Mouse (Mus musculus): Measurements from ENCODE around the gene Spata13. TPM values are rescaled to one million over a fixed set of nuclear protein-coding genes. Genes with fewer than 3 reads are reported as not detected.

The Spata13 gene
- total RNA-seq, 2 experiments from 2014 or later: 9.9 to 19.5 TPM

DNA sequence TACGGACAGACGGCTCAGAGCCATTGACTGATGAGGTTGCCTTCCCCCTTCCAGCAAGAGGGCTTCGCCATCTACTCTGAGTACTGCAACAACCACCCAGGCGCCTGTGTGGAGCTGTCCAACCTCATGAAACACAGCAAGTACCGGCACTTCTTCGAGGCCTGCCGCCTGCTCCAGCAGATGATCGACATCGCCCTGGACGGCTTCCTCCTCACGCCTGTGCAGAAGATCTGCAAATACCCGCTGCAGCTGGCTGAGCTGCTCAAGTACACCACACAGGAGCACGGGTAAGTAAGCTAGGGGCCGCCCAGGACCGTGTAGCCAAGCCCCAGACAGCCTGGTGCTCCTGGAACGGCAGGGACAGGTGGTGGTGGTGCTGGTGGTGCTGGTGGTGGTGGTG lies 117.8 kb downstream of the Spata13 start:
- DNase-seq: no peak

DNA sequence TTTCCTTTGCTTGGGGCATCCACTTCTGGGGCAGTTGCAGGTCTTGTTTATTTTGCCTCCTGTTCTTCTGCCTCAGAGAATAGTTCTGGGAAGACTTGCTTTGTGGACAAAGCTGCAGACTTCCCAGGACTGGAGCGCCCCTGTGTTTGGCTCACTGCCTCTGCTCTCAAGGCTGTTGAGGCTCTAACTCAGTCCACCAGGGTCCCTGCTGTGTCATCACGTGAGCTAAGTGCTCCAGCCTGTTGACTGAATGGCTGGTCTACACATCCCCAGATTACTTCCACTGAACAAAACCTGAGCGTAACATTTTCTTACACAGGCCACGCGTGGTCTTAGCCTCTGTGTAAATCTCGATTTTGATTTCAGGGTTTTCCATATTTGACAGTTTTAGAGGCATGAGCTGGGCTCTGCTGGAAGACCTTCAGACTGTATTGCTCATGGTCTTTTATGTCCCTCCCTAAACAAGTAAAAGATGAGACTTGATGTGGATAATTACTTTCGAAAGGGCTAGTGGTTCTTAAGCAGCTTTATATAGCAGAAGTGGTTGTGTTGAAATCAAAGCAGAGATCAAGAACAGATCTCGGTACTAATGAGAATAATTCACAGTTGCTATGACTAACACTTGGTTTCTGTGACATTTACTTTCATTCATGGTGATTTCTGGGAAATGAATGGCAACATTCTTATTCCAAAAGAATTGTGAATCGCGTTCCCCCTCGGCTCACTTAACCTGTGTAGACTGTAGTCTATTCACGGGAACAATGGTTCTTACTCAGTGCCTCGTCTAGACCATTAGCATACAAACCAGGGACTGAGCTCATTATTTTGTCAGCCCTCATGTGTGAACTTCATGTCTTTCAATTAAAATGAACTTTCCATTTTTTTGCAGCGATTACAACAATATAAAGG lies 119.3 kb downstream of the Spata13 start:
- DNase-seq: no peak

DNA sequence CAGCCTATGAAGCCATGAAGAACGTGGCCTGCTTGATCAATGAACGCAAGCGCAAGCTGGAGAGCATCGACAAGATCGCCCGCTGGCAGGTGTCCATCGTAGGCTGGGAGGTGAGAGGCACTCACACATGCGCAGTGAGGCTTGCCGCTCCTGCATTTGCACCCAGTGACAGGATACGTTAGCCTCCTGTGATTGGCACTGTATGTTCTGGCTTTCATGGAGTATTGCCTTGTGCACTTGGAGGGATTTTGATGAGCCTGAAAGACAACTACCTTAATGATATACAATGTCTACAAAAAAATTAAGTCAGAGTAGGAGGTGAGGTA lies 120.0 kb downstream of the Spata13 start:
- DNase-seq: no peak

DNA sequence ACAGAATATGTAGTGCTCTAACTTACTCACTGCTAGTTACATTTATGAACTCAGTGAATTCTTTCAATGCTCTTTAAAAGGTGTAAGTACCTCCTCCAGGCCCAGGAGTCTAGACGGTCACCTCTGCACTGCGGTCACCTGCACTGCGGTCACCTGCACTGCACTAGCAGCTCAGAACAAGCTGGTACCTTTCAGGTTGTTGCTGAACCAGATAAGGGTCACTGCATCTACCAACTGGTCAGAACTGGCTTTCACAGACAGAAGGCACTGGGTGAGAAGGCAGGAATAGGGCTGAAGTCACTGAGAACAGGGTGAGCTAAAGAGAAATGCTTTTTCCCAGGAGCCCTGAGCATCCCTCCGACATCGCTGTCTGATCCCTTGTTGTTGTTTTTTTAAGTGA lies 120.9 kb downstream of the Spata13 start:
- no peak for DNase-seq

DNA sequence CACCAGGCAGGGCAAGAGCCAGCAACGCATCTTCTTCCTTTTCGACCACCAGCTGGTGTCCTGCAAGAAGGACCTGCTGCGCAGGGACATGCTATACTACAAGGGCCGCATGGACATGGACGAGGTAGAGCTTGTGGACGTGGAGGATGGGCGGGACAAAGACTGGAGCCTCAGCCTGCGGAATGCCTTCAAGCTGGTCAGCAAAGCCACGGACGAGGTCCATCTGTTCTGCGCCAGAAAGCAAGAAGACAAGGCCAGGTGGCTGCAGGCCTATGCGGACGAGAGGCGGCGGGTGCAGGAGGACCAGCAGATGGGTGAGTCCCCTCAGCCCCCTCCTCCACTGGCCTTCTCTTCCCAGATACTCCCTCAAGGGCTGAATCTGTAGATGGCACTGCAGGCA lies 122.5 kb downstream of the Spata13 start:
- DNase-seq: no peak

DNA sequence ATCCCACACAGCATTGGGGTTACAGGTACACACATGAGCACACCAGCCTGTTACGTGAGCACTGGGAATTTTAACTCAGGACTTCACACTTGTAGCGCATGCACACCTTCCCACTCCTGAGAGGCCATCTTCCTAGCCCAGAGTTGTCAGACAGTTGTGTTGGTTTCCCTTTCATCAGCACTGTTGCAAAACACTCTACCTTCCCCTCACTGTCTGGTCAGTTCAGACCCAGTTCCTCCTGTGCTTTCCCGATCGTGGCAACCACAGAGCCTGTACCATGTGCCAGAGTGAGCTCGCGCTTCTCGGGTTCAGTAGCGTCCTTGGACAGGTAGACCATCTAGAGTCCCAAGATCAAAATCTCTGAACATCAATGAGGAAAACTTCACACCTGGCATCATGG lies 123.5 kb downstream of the Spata13 start:
- no peak for DNase-seq

DNA sequence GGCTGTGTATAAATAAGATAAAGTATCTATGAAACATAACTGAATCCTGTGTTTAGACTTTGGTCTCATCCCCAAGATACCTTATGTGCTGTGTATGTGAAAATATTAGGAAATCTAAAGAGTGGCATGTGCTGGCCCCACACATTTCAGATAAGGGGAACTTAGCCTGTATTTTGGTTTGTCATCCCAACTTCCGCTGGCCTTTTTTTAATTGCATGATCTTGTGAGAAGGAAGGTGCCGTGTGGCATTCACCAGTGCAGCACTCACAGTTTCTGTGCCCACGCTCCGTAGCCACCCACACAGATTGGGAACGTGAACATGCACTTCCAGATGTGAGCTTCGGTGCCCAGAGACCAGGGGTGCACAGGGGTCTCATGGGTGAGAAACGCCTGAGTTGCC lies 123.9 kb downstream of the Spata13 start:
- no peak for DNase-seq

DNA sequence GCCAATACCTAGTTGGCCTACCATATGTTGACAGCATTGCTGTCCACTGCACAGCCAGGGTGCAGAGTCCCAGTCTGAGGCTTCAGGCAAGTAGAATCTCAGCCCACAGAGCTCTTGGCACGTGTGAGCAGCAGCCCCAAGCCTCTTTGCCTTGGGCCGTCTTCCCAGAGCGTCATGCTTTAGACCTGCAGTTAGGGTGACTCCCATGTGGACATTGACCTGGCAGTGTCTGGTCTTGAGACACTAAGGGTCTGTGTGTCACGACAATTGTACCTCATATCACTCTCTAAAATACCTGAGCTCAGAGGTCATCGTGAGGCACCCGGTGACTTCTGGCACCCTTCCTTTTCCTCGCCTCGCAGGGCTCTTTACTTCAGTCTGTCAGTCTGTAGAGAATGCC lies 125.3 kb downstream of the Spata13 start:
- DNase-seq: no peak

DNA sequence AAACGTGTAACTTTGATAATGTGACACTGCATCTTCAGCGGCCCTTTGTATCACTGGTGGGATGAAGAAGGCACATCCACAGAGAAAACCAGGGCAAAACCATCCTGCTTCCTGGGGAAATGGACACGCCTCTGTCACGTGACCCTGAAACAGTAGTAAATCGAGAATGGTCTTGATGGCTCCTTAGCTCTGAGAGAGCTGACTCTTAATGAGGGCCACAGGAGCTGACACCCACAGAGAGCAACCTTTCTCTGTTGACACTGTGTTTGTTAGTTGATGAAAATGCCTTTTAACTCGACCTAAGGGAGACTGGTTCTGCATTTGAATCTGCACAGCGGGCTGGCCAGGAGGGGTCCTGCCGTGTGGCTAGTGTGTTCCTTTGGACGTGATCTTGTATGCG lies 128.0 kb downstream of the Spata13 start:
- no peak for DNase-seq

DNA sequence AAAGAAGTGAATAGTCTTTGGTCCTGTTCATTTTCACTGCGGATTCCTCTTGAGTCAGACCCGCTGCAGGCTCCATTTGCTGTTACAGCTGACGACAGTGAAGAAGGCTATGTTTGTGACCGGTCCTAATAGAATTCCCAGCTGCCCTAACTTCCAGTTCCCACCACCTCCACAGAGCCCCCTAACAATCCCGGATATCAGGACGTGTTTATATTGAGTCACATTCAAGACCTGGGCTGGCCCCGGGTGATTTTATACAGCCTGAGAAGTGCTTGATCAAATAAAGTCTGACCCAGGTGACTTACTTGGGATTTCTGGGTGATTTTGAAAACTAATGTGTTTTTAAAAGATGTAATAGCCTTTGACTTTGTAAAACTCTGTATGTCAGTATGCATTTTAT lies 129.0 kb downstream of the Spata13 start:
- DNase-seq: no peak

DNA sequence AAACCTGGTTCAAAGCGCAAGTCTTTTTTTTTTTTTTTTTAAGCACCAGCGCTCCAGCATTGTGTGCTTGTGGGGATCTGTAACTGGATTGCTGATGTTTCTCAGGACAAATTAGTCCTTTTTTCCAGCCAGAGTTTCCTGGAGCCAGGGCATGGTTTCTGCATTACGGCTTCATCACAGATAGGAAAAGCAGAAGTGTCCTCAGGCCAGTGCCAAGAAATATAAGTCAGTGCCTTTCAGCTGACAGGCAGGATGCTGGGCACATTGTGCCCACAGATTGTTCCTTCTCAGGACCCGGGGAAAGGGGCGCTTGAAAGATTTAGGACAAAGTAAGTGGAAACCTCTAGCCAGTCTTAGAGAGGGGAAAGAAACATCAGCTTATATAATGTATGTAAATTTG lies 129.9 kb downstream of the Spata13 start:
- no peak for DNase-seq

DNA sequence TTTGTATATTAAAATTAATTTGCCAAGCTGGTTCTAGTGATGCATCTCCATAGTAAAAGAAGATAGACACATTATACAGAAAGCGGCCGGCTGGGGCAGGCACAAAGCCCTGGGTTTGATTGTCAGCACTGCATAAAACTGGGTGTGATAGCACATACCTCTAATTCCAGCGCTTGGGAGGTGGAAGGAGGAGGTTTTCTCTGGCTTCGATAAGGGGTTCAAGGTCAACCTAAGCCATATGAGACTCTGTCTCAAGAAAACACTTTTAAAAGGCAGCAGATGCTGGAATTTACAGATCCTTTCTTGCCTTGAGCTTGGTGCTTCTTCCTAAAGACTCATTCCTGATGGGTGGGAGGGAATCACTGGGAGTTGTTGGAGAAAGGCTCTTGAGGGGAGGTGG lies 130.7 kb downstream of the Spata13 start:
- DNase-seq: no peak

DNA sequence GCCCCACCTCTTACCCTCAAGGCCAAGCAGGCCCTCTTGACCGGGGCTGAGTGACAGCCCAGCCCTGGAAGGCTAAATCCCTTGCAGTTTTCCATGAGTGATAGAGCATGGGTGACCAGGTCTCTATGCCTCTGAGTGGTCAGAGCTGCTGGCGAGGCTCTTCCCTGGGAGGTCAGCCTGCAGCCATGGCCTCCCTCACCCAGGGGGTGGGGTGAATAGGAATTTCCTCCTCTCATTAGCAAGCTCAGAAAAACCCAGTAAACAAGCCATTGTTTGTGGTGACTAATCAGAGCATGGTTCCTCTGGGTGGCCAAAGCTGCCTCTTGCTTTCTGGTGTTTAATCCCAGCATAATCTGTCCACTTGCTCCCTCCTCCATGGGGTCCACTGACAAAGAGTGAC lies 131.2 kb downstream of the Spata13 start:
- DNase-seq: no peak

DNA sequence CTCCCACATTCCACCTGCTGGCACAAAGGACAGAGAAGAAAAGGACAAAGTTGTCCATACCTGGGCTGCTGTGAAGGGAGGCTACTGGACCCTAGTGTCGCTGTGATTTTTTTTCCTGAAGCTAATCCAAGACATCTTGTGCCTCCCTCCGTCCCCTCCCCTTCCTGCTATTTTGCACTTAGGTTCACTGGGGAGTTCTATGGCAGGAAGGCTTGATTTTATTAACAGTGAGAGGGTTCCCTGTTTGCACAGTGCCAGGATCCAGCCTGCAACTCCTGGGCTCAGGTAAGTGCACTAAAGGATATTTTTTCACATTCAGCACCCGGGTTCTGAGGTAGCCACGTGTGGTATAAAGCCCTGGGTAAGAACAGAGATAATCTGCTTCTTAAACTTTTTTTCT lies 134.1 kb downstream of the Spata13 start, which contains the start of gene C1qtnf9:
Gene C1qtnf9 (plus strand): TSS at position 251 of the 400 bp plus-strand sequence.
- DNase-seq: no peak

DNA sequence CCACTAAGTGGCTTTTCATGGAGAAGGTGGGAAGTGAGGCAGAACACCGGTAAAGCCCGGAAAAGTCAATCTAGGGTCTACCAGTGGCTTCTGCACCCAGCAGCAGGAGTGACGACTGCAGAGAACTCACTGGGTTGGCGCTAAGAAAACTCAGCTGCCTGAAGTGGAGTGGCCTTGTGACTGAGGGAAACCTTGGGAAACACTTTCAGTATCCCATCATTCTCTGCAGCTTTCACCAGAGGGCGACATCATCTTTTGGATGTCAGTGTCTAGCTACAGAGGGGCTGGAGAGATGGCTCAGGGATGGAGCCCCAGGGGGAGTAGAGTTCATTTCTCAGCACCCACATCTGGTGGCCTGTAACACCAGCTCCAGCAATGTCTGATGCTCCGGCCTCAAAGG lies 135.5 kb downstream of the Spata13 start:
- no peak for DNase-seq

DNA sequence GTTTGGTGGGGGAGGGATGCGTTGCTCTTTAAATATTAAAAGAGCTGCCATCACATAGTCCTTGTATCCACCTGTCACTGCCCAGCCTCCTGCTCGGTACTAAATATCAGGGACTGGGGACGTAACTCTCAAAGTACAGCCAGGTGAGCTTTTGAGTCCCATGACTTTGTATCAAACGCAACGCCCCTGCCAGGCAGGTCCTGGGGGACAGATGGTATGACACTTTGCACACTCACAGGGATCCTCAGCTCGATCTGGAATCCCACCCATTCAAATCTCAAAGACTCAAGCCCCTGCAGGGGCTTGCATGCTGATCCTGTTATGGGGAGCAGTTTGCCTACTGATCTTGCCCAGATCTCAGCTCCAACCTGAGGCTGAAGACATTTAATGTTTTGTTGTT lies 136.8 kb downstream of the Spata13 start:
- DNase-seq: no peak

DNA sequence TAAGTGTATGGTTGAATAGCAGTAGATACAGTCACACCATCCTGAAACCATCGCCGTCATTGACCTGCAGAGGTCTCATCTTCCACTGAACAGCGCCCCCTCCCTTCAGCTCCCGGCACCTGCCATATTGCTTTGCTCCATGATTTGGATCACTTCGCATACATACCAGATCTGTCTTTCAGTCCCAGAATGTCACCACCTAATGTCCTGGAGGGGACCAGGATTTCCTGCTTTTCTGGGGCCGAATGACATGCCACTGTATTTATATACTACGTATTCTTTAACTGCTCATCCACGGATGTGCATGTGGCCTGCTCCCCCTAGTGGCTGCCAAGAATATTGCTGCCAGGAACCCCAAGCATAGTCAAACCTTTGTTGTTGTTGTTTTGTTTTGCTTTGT lies 137.3 kb downstream of the Spata13 start:
- DNase-seq: peak; percentile 72

DNA sequence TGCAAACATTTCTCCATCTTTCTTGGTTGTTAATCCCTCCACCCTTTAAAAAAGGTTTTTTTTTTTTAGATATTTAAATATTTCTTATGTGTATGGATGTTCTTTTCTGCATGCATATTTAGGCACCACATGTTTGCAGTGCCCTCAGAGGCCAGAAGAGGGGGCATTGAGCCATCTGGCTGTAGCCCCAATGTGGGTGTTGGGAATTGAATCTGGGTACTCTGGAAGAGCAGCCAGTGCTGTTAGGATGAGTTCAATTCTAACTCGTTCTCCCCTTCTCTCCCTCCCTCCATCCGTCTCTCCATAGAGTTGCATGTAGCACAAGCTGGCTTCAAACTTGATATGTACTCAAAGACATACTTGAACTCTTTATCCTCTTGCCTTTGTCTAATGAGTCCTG lies 139.7 kb downstream of the Spata13 start:
- no peak for DNase-seq

DNA sequence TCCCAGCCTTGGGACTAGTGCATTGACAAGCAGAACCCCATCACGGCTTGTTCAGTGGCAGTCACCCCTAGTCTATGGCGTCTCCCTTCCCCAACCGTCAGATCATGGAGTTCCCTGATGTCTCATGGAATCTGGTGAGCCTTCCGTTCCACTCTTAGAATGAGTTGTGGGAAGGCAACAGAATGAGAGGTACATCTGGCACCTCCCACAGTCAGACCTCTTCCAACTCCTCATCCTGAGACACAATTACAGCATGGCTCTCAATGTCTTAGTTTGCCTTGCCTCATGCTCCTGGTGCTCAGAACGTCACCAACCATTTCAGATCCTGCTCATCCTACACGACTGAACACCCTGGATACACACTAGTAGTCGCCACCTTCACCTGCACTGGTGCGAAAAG lies 142.7 kb downstream of the Spata13 start:
- DNase-seq: no peak

DNA sequence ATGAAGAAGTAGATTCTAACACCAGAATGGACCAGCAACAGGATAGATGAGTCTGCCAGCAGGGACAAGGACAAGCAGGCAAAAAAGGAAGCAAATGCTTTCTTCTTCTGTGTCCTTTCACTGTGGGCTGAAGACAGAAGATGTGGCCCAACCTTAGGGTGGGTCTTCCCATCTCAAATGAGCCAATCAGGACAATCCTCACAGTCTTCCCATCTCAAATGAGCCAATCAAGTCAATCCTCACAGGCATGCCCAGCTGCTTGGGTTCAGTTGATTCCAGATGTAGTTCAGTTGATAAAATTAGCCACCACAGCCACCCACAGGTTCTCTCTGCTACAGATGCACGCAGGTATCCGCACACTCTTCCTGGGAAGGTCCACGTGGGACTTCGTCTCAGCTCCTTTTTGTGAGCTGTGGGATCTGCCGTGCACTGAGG lies 143.7 kb downstream of the Spata13 start:
- no peak for DNase-seq

DNA sequence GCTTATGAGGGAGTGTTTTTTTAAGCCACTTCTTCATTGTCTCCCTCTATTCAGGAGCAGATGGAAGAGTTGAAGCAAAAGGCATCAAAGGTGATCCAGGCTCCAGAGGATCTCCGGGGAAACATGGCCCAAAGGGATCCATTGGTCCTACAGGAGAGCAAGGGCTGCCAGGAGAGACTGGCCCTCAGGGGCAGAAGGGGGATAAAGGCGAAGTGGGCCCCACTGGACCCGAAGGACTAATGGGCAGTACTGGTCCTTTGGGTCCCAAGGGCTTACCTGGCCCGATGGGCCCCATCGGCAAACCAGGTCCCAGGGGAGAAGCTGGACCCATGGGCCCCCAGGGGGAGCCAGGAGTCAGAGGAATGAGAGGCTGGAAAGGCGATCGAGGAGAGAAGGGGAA lies 145.4 kb downstream of the Spata13 start:
- DNase-seq: no peak

DNA sequence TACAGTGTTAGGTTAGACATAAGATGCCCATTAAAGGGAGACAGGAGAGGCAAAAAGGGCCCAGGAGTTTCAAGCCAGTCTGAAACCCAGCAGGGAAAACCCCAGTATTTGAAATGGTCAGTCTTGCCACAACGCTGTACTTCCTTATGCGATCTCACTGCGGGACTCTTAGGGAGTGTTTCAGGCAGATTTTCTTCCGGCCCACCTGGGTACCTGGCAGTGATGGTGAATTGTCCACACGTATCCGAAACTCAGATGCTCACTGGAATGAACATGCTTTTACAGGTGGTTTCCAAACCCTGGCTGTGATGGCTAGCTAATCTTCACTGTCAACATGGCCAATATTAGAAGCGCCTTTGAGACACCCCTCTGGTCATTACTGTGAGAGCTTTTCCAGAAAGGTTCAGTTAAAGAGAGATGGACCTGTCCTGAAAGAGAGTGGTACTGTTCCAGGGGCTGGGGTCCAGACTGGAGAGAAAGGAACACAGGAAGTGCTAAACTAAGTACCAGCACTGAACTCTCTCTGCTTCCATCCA lies 148.4 kb downstream of the Spata13 start:
- DNase-seq: no peak

DNA sequence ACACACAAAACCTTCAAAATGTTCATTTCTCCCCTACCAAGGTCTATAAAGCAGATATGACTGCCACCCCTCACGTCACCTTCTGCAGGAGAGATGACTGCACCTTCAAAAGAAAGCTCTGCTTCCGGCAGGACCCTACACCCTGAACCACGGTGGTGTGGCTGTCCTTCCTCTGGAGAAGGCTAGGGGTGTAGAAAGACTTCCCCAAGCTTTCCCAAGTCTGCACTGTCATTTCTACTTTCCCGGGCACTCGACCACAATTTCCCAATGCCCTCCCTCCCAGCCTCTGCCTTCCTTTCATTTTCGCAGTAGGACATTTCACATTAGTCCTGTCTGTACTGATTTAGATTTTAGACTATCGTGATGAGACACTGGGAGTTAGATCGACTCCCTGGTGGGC lies 149.4 kb downstream of the Spata13 start:
- DNase-seq: no peak

All from gastrocnemius, postnatal 10 days (tissue).